Mouse (Mus musculus) thymus, adult 2 months (tissue): Measurements from ENCODE around the gene Gbp5.

ENCODE experiments used
- CTCF ChIP-seq: fragments of 200-500 bp; IDR thresholded peaks from 2 replicates; pipeline ENCODE4 v1.5.1; 2012; ENCODE audit warnings: mild to moderate bottlenecking, control low read depth, low read length, moderate library complexity, borderline replicate concordance; ENCODE audit not compliant: control insufficient read depth, poor library complexity, insufficient read depth; ENCODE audit errors: extremely low read depth
- POLR2A ChIP-seq: fragments of 200-500 bp; IDR thresholded peaks from 2 replicates; pipeline ENCODE4 v1.6.1; 2012; ENCODE audit warnings: mild to moderate bottlenecking, low read length, control low read depth, moderate library complexity; ENCODE audit not compliant: control insufficient read depth, poor library complexity, insufficient read depth; ENCODE audit errors: extremely low read depth

- TF ChIP-seq POLR2A (no peak), CTCF (no peak)
Observed at GRCm38 (mm10) chr3:142546690-142547089, 52.9 kb downstream of the Gbp5 start.
